Mouse (Mus musculus) CD4-positive, CD25-positive, alpha-beta regulatory T cell, adult 4 months (primary cell): ENCODE results near the gene Gm7324. TPM values are rescaled to one million over a fixed set of nuclear protein-coding genes. Genes with fewer than 3 reads are reported as not detected.
"Not testable (repeated sequence)": the region's sequence is repeated elsewhere in the genome, so short reads cannot be mapped to it uniquely, and the experiment has no call there.

Experiments
- ATAC-seq: one replicate; pipeline ENCODE4 v1.8.0; 2017
- polyA plus RNA-seq, 2 experiments: library from polyadenylated mRNA; unstranded; fragments of 100-300 nt; shearing (Covaris generic); gene quantifications; one replicate each; pipeline ENCODE4 v1.2.1; 2017

Gm7324 gene
- 1 to 10 TPM in 1 of 2 experiments, under 1 TPM in 1; 0.68 to 3.3 TPM for polyA plus RNA-seq

GRCm38 (mm10) chr14:43697621-43698020 is at the start of gene Gm7324:
Gene Gm7324 (plus strand): TSS chr14:43697828.
- ATAC-seq: not testable (repeated sequence)

GRCm38 (mm10) chr14:43677099-43677498 is 20.5 kb upstream of the Gm7324 start, which contains the start of gene Gm8165:
Gene Gm8165 (minus strand): TSS chr14:43677199.
- ATAC-seq: not testable (repeated sequence)

GRCm38 (mm10) chr14:43727385-43727784 is 29.8 kb downstream of the Gm7324 start, which contains the start of gene Gm16506:
Gene Gm16506 (minus strand): TSS chr14:43727485.
- ATAC-seq: not testable (repeated sequence)

GRCm38 (mm10) chr14:43747566-43747965 is 49.9 kb downstream of the Gm7324 start, which contains the start of gene Gm6526:
Gene Gm6526 (plus strand): TSS chr14:43747866.
- ATAC-seq: not testable (repeated sequence)

Other genes starting within 250 kb of the Gm7324 start
- not detected for gene Gm5799, start 154.3 kb upstream of the Gm7324 start, polyA plus RNA-seq
- not detected for gene Gm17654, start 118.7 kb upstream of the Gm7324 start, polyA plus RNA-seq
- not detected for gene Gm10375, start 89.8 kb upstream of the Gm7324 start, polyA plus RNA-seq
- not detected for gene Gm8165, start 20.6 kb upstream of the Gm7324 start, polyA plus RNA-seq
- gene Gm16506, start 29.7 kb downstream of the Gm7324 start, polyA plus RNA-seq: not detected
- gene Gm6526, start 50.0 kb downstream of the Gm7324 start, polyA plus RNA-seq: not detected
- gene Gm8180, start 86.9 kb downstream of the Gm7324 start, polyA plus RNA-seq: not detected
- not detected for gene Ear1, start 177.7 kb downstream of the Gm7324 start, polyA plus RNA-seq
- gene Ear10, start 225.7 kb downstream of the Gm7324 start, polyA plus RNA-seq: not detected
- gene Gm8113, start 227.6 kb downstream of the Gm7324 start, polyA plus RNA-seq: under 1 TPM in 1 of 2 experiments, not detected in 1; 0.15 TPM